Mouse (Mus musculus): ENCODE measurements around the gene Pde9a. TPM values are rescaled to one million over a fixed set of nuclear protein-coding genes. Genes with fewer than 3 reads are reported as not detected.
A peak's percentile ranks its signal among the peaks of the same experiment; 100 is the strongest.

Pde9a gene
- polyA plus RNA-seq, 1 experiment, result 0.15 TPM

DNA sequence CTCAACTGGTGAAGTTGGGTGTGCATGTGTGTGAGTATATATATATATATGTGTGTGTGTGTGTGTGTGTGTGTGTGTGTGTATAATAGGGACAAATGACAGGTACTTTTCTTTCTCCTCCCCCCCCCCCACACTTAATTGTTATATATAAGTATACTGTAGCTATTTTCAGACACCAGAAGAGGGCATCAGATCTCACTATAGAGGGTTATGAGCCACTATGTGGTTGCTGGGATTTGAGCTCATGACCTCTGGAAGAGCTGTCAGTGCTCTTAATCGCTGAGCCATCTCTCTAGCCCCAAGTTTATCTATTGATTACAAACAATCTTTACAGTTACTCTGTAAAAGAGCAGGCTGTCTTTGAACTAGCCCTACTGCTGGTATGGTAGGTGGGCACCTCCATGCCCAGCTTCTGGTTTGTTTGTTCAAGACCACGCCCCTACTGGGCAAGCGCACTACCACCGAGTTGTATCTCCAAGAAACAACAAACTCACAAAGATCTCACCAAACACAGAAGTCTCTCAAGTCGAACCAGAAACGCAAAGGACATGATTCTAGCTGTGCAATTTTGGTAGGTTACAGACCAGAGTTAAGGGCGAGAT lies 133.4 kb downstream of the Pde9a start:
- Histone ChIP-seq H3ac (ENCODE audit: control insufficient read depth, insufficient read length, low read depth) (no peak overlapping the region), H3K4me3 (ENCODE audit: insufficient read depth, poor library complexity, severe bottlenecking) (no peak overlapping the region), H3K36me3 (ENCODE audit: control insufficient read depth, insufficient read depth) (no peaks in the 10 kb centered on the region), H3K79me3 (ENCODE audit: low read depth) (no peaks in the 10 kb centered on the region), H3K79me2 (ENCODE audit: control insufficient read depth, insufficient read depth) (no peaks in the 10 kb centered on the region), H3K27me3 (ENCODE audit: control insufficient read depth, insufficient read depth, insufficient read length) (no peaks in the 10 kb centered on the region)
- no peak for TF ChIP-seq MYOD1 (IDR thresholded peaks at IDR 0.05; ENCODE audit: control insufficient read depth, insufficient read length, low read depth)
- no peak for TF ChIP-seq USF1 (IDR thresholded peaks at IDR 0.05; ENCODE audit: low read depth)
- no peak for TF ChIP-seq CTCF (IDR thresholded peaks at IDR 0.05; ENCODE audit: control insufficient read depth, insufficient read depth, insufficient read length)
- TF ChIP-seq CEBPB (IDR thresholded peaks at IDR 0.05; ENCODE audit: low read depth), result no peak
- no peak for TF ChIP-seq MYOG (IDR thresholded peaks at IDR 0.05; ENCODE audit: control insufficient read depth, extremely low read depth, insufficient read length)
- no peak for TF ChIP-seq MAX (IDR thresholded peaks at IDR 0.05)
- TF ChIP-seq FOSL1 (IDR thresholded peaks at IDR 0.05; ENCODE audit: insufficient read depth, low read length, poor library complexity, severe bottlenecking), result no peak

DNA sequence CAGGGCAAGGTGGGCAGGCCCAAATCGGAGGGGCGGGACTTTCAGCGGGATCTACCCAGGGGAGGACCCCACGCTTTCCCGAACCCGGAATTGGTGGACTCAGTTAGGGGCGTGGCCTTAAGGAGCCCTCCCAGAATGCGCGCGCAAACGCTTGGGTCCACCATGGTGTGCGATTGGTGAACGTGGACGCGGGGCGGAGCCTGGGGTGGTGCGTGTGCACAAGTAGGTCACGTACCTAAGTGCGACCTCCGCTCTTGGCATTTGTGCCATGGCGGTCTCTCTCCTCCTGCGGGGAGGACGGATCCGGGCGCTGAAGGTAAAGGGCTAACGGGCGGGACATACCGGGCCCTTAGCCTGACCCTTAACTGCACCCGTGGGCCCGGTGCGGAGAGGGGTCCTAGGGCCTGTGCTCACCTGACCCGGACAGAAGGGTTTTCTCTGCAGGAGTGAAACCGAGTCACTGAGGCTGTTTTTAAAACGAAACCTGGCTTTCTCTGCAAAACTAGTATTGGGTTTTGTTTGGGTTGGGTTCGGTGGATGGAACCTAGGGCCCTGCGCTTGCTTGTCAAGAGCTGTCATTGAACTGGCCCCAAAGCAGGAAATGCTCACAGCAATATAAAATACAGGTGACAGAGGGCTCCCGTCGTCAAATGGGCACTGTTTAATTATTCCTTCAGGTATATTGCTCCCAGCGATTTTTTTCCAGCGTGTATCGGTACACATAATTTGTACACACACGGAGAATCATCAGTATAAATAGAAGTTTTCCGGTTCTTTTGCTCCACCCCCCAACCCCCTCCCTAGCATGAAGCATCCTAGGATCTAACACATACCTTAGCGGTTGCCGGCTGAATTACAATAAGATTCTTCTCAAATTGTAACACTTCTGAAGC lies 134.2 kb downstream of the Pde9a start, which contains the start of the genes Wdr4 and Ndufv3:
Gene Wdr4, minus strand, starts transcription at position 35 of the 893 bp plus-strand sequence.
Gene Ndufv3, plus strand, starts transcription at position 170 of the 893 bp plus-strand sequence.
- Histone ChIP-seq H3K27me3 (ENCODE audit: control insufficient read depth, insufficient read depth, insufficient read length) (no peaks in the 10 kb centered on the region), H3K36me3 (ENCODE audit: control insufficient read depth, insufficient read depth) (no peaks in the 10 kb centered on the region), H3K4me3 (ENCODE audit: insufficient read depth, poor library complexity, severe bottlenecking) (peak within 1 kb of the TSS; percentile 75), H3ac (ENCODE audit: control insufficient read depth, insufficient read length, low read depth) (peak within 1 kb of the TSS; percentile 74), H3K79me2 (ENCODE audit: control insufficient read depth, insufficient read depth) (no peaks in the 10 kb centered on the region), H3K79me3 (ENCODE audit: low read depth) (no peaks in the 10 kb centered on the region)
- TF ChIP-seq MAX (IDR thresholded peaks at IDR 0.05) (peak; percentile 27), MYOD1 (IDR thresholded peaks at IDR 0.05; ENCODE audit: control insufficient read depth, insufficient read length, low read depth) (no peak)

DNA sequence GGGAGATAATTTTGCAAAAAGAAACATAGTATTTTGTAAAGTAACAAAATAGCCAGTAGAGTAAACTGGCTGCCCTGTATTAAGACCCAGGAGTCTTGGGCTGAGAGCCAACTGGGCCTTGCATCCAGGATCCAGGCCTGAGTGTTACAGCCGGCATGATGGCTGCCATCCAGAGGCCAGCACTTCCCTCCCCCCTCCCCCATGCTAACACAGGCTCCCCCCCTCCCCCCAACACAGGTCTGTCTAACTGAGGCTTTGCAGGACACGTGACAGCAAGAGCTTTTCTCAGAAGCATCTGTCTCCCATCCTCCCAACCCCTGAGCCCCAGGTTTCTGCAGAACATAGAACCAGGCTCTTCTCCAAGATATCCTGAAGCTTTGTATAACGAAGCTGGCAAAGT lies 134.9 kb downstream of the Pde9a start:
- Histone ChIP-seq H3K36me3 (ENCODE audit: control insufficient read depth, insufficient read depth) (no peaks in the 10 kb centered on the region), H3K79me2 (ENCODE audit: control insufficient read depth, insufficient read depth) (no peaks in the 10 kb centered on the region), H3K4me3 (ENCODE audit: insufficient read depth, poor library complexity, severe bottlenecking) (peak overlapping the region; percentile 75), H3K79me3 (ENCODE audit: low read depth) (no peaks in the 10 kb centered on the region), H3ac (ENCODE audit: control insufficient read depth, insufficient read length, low read depth) (no peak overlapping the region), H3K27me3 (ENCODE audit: control insufficient read depth, insufficient read depth, insufficient read length) (no peaks in the 10 kb centered on the region)
- TF ChIP-seq CTCF (IDR thresholded peaks at IDR 0.05; ENCODE audit: control insufficient read depth, insufficient read depth, insufficient read length) (no peak), MAX (IDR thresholded peaks at IDR 0.05) (no peak), MYOG (IDR thresholded peaks at IDR 0.05; ENCODE audit: control insufficient read depth, extremely low read depth, insufficient read length) (no peak), USF1 (IDR thresholded peaks at IDR 0.05; ENCODE audit: low read depth) (no peak), CEBPB (IDR thresholded peaks at IDR 0.05; ENCODE audit: low read depth) (no peak)

DNA sequence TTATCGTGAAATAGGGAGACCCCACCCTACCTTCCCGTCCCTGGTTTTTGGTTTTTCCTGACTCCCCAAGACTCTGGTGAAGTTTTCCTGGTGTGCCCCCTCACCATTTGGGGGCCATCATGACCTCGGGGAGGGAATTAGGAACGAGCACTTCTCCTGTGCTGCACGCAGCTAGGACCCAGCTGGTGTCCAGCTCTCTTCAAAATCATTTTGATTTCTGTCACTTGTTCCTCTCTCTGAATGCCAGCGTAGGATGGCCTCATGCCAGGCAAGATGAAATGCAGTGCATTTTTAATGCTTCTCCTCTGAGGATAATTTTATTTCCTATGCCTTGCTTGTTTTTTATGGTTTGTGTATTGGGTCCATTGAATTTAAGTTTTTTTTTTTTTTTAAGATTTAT lies 135.9 kb downstream of the Pde9a start:
- TF ChIP-seq FOSL1 (IDR thresholded peaks at IDR 0.05; ENCODE audit: insufficient read depth, low read length, poor library complexity, severe bottlenecking), result no peak
- TF ChIP-seq CTCF (IDR thresholded peaks at IDR 0.05; ENCODE audit: control insufficient read depth, insufficient read depth, insufficient read length), result no peak
- no peak for TF ChIP-seq MYOD1 (IDR thresholded peaks at IDR 0.05; ENCODE audit: control insufficient read depth, insufficient read length, low read depth)
- TF ChIP-seq MYOG (IDR thresholded peaks at IDR 0.05; ENCODE audit: control insufficient read depth, extremely low read depth, insufficient read length), result no peak
- no peak for TF ChIP-seq MAX (IDR thresholded peaks at IDR 0.05)
- no peak for TF ChIP-seq CEBPB (IDR thresholded peaks at IDR 0.05; ENCODE audit: low read depth)
- TF ChIP-seq USF1 (IDR thresholded peaks at IDR 0.05; ENCODE audit: low read depth), result no peak
- Histone ChIP-seq H3ac (ENCODE audit: control insufficient read depth, insufficient read length, low read depth) (no peak overlapping the region), H3K36me3 (ENCODE audit: control insufficient read depth, insufficient read depth) (no peaks in the 10 kb centered on the region), H3K4me3 (ENCODE audit: insufficient read depth, poor library complexity, severe bottlenecking) (no peak overlapping the region), H3K27me3 (ENCODE audit: control insufficient read depth, insufficient read depth, insufficient read length) (no peaks in the 10 kb centered on the region), H3K79me3 (ENCODE audit: low read depth) (no peaks in the 10 kb centered on the region), H3K79me2 (ENCODE audit: control insufficient read depth, insufficient read depth) (no peaks in the 10 kb centered on the region)

DNA sequence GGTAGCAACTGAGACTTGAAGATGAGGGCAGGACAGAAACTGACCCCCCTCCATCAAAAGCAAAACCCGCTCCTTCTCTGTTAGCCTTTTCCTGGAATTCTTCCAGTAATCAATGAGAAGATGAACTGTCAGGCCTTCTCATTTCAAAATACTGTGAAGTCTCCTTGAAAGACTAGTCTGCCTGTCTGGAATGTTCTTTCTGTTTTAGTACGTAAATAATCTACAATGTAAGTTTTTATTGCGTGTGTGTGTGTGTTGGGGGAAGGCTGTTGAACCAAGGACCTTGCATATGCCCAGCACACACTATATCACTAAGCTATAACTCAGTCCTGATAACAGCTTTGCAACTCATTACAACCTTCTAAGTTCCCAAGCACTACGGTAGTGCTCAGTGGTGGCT lies 139.1 kb downstream of the Pde9a start:
- Histone ChIP-seq H3K36me3 (ENCODE audit: control insufficient read depth, insufficient read depth) (peaks cover 11% of the 10 kb centered on the region), H3K27me3 (ENCODE audit: control insufficient read depth, insufficient read depth, insufficient read length) (no peaks in the 10 kb centered on the region), H3K4me3 (ENCODE audit: insufficient read depth, poor library complexity, severe bottlenecking) (no peak overlapping the region), H3K79me2 (ENCODE audit: control insufficient read depth, insufficient read depth) (no peaks in the 10 kb centered on the region), H3K79me3 (ENCODE audit: low read depth) (no peaks in the 10 kb centered on the region), H3ac (ENCODE audit: control insufficient read depth, insufficient read length, low read depth) (no peak overlapping the region)
- TF ChIP-seq MAX (IDR thresholded peaks at IDR 0.05), result no peak
- TF ChIP-seq MYOD1 (IDR thresholded peaks at IDR 0.05; ENCODE audit: control insufficient read depth, insufficient read length, low read depth), result no peak
- no peak for TF ChIP-seq FOSL1 (IDR thresholded peaks at IDR 0.05; ENCODE audit: insufficient read depth, low read length, poor library complexity, severe bottlenecking)
- no peak for TF ChIP-seq CTCF (IDR thresholded peaks at IDR 0.05; ENCODE audit: control insufficient read depth, insufficient read depth, insufficient read length)
- no peak for TF ChIP-seq MYOG (IDR thresholded peaks at IDR 0.05; ENCODE audit: control insufficient read depth, extremely low read depth, insufficient read length)
- no peak for TF ChIP-seq USF1 (IDR thresholded peaks at IDR 0.05; ENCODE audit: low read depth)
- TF ChIP-seq CEBPB (IDR thresholded peaks at IDR 0.05; ENCODE audit: low read depth), result no peak
